Mouse (Mus musculus) spleen, adult 2 months (tissue): Measurements from ENCODE around the gene Negr1.

Experiments
- CTCF ChIP-seq: fragments of 200-500 bp; IDR thresholded peaks from 2 replicates; pipeline ENCODE4 v1.5.1; 2011; ENCODE audit warnings: mild to moderate bottlenecking, inconsistent platforms; ENCODE audit not compliant: insufficient read depth, insufficient read length, insufficient replicate concordance; ENCODE audit errors: extremely low read depth
- POLR2A ChIP-seq: fragments of 200-500 bp; IDR thresholded peaks from 2 replicates; pipeline ENCODE4 v1.6.1; 2011; ENCODE audit warnings: low read depth, low read length, inconsistent platforms

DNA sequence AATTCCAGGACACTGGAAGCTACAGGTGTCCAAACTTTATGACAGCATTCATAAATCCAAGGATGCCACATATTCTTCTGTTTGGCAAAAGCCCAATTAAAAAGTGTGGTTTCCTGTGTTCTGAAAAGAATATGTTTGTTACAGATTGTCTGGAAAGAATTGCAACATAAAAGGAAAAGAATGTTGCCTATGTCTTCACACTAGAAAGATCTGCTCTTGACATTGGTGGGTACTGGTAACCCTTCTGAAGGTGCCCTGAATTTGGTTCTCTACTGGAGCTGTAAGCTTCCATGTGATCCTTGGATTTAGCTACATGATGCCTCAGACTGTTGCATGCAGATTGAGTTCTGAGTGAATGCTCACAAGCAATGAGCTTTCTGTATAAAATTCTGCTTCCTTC, 718.1 kb downstream of the Negr1 start:
- TF ChIP-seq CTCF (no peak), POLR2A (no peak)
